Mouse (Mus musculus) hindbrain, embryonic 14.5 days (tissue): ENCODE measurements around the gene Myo9a. TPM values are rescaled to one million over a fixed set of nuclear protein-coding genes. Genes with fewer than 3 reads are reported as not detected.
"Not testable (repeated sequence)": the region's sequence is repeated elsewhere in the genome, so short reads cannot be mapped to it uniquely, and the experiment has no call there.

Source experiments
- ATAC-seq: fragments of 200-750 bp; cut with Nextera tagmentation; 2 replicates; pipeline ENCODE4 v1.8.0; 2017; ENCODE audit warnings: moderate number of reproducible peaks, mild to moderate bottlenecking, moderate TSS enrichment, moderate library complexity; ENCODE audit not compliant: low FRiP score
- DNase-seq: peaks from one replicate; pipeline ENCODE4 v3.0.0-alpha.2; 2015; ENCODE audit warnings: low spot score
- H3K27ac ChIP-seq: fragments of 300-500 bp; sonication (generic); 2 replicates; pipeline ENCODE4 v1.5.1; 2014; ENCODE audit warnings: mild to moderate bottlenecking, moderate library complexity
- H3K27me3 ChIP-seq: fragments of 300-500 bp; sonication (generic); 2 replicates; pipeline ENCODE4 v1.6.1; 2014; ENCODE audit warnings: mild to moderate bottlenecking, low read length, mixed read lengths; ENCODE audit not compliant: control insufficient read depth, insufficient read depth
- H3K36me3 ChIP-seq: fragments of 300-500 bp; sonication (generic); replicated peaks from 2 replicates; pipeline ENCODE4 v1.6.1; 2014; ENCODE audit not compliant: control insufficient read depth, insufficient read depth
- H3K4me1 ChIP-seq: fragments of 300-500 bp; sonication (generic); replicated peaks from 2 replicates; pipeline ENCODE4 v1.6.1; 2014; ENCODE audit warnings: antibody characterized with exemption, low read length, mixed read lengths; ENCODE audit not compliant: control insufficient read depth, insufficient read depth
- H3K4me2 ChIP-seq: fragments of 300-500 bp; sonication (generic); replicated peaks from 2 replicates; pipeline ENCODE4 v1.6.1; 2014; ENCODE audit warnings: mild to moderate bottlenecking, moderate library complexity
- H3K4me3 ChIP-seq: fragments of 300-500 bp; sonication (generic); replicated peaks from 2 replicates; pipeline ENCODE4 v1.5.1; 2014; ENCODE audit warnings: mild to moderate bottlenecking, low read length
- H3K9ac ChIP-seq: fragments of 300-500 bp; sonication (generic); 2 replicates; pipeline ENCODE4 v1.6.1; 2014
- H3K9me3 ChIP-seq: fragments of 300-500 bp; sonication (generic); 2 replicates; pipeline ENCODE4 v1.6.1; 2016; ENCODE audit warnings: low read length; ENCODE audit not compliant: control insufficient read depth
- WGBS: fragments of 180-500 bp; shearing (Covaris S2); extraction: QIAGEN DNeasy Blood & Tissue Kit; methylation state at CpG from one replicate; pipeline ENCODE4 v1.1.7; 2014; 5-methylcytosine and 5-hydroxymethylcytosine counted together
- polyA plus RNA-seq: library from polyadenylated mRNA; unstranded; fragments of >200 nt; fragmentation: Nextera tagmentation; extraction: Ambion mirVana; gene quantifications from 2 replicates; pipeline ENCODE4 v1.2.1, GENCODE M21; 2014

Gene Myo9a
- polyA plus RNA-seq, 1 experiment from 2014 or later, result 29.9 TPM

DNA sequence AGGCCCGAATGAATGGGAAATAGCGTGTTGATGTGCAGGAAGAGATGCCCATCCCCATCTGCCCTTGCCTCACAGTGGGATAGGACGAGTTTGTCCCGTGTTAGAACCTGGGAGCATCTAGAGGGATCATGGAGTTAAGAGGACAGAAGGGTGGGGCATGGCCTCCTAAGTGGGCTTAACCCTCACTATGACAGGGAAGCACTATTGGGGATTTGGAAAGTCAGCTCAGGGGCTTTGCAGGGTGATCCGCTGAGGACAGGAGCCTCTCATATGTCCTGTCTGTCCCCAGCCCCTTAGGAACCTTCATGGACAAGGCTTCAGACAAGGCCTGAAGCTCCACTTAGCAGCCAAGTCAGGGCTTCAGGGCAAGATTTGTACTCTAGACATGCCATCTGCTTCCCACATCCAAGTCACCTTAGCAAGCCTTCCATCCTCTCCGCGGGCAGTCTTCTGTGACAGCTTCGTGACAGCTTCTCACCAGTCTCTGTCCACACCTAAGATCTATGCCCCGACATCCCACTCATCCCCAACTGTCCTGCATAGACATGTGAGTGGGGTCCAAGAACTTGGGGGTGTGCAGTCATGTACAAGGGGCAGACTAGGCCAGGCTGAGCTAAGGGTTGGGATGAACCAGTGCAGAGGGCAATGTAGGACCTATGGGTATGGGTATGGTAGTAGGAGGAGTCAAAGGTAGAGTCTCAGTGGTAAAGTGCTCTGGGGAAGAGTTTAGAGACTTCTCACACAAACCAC, 200.5 kb downstream of the Myo9a start:
- no peak overlapping the region for H3K27ac ChIP-seq
- no peaks in the 10 kb centered on the region for H3K36me3 ChIP-seq
- no peaks in the 10 kb centered on the region for H3K9me3 ChIP-seq
- H3K4me2 ChIP-seq, result no peak overlapping the region
- H3K9ac ChIP-seq, result no peak overlapping the region
- ATAC-seq, result no peak
- no peak overlapping the region for H3K4me3 ChIP-seq
- DNase-seq, result no peak
- 91% methylated on average over 9 of the region's 9 CpGs for WGBS
- no peaks in the 10 kb centered on the region for H3K4me1 ChIP-seq
- no peaks in the 10 kb centered on the region for H3K27me3 ChIP-seq

DNA sequence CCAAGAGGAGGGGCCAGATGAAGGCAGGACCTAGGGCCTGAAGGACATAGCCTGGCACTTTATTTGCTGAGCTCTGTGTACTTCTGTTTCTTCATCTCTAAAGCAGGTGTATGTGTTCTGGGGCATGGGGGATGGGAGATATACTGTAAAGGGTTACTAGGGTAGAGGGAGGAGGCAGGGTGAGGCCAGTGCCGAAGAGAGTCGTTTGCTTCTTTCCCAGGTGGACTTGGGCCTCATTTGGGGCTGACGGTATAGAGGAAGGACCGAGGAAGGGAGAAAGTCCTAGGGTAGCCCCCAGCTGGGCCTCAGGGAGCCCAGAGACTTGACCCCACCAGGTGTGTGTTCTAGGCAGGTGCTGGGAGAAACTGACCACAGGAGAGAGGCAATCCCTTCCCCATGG, 201.2 kb downstream of the Myo9a start:
- 90% methylated on average over 4 of the region's 4 CpGs for WGBS
- no peaks in the 10 kb centered on the region for H3K4me1 ChIP-seq
- no peak for ATAC-seq

DNA sequence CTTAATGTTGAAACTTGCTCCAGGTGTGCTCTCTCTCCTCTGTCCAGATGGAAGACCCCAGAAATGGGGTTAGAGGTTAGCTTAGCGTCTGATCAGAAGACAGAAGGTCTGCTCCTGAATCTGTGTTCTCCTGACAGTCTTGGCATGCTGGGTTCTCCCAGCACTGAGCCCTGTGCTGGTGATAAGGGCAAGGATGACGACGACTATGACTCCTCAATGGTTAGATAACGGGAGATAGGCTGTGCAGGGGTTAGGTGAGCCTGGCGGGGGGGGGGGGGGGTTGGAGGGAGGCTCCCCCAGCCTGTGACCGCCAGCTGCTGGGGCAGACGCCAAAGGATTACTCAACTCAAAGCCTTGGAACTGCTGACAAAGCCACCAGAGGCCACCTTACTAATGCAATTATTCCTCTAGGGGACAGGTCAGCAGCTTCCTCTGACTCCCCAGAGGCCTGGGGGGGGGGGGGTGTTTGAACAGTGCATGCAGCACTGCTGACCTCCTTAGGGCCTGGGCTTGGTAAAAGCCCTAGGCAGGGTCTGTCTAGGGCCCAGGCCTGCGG, 201.9 kb downstream of the Myo9a start:
- 61% methylated on average over 6 of the region's 8 CpGs for WGBS
- no peak overlapping the region for H3K9ac ChIP-seq
- no peaks in the 10 kb centered on the region for H3K4me1 ChIP-seq
- ATAC-seq, result no peak
- no peak for DNase-seq
- no peak overlapping the region for H3K4me2 ChIP-seq
- no peaks in the 10 kb centered on the region for H3K36me3 ChIP-seq
- H3K4me3 ChIP-seq, result no peak overlapping the region
- no peak overlapping the region for H3K27ac ChIP-seq
- H3K9me3 ChIP-seq, result no peaks in the 10 kb centered on the region
- H3K27me3 ChIP-seq, result no peaks in the 10 kb centered on the region

More for the DNA sequence above, 201.2 kb downstream of the Myo9a start:
- no peak overlapping the region for H3K9ac ChIP-seq
- H3K4me3 ChIP-seq, result no peak overlapping the region
- H3K9me3 ChIP-seq, result no peaks in the 10 kb centered on the region
- no peak overlapping the region for H3K4me2 ChIP-seq
- no peaks in the 10 kb centered on the region for H3K36me3 ChIP-seq
- no peak overlapping the region for H3K27ac ChIP-seq
- no peaks in the 10 kb centered on the region for H3K27me3 ChIP-seq
- DNase-seq, result no peak

DNA sequence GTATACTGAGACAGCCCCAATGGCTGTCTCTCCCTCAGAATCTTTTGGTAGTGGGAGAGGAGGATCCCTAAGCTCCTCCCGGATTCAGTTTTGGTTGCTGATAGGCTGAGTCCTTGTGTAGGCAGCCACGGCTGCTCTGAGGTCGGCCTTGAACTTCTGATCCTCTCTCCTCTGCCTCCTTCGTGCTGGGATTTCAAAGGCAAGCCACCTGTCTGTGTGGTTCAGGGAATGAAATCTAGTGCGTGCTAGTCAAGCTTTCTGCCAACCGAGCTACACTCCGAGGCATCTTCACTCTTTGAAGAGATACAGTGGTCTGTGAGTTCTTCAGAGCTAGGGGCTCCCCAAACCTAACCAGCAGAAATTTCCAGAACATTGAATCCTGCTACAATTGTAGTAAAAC, 202.9 kb downstream of the Myo9a start:
- Histone ChIP-seq H3K4me3 (no peak overlapping the region), H3K9ac (no peak overlapping the region), H3K36me3 (no peaks in the 10 kb centered on the region), H3K9me3 (no peaks in the 10 kb centered on the region), H3K27ac (no peak overlapping the region), H3K27me3 (no peaks in the 10 kb centered on the region), H3K4me1 (no peaks in the 10 kb centered on the region), H3K4me2 (no peak overlapping the region)
- ATAC-seq (no peak), DNase-seq (no peak)
- 87% methylated on average over 7 of the region's 7 CpGs for whole genome bisulfite sequencing

DNA sequence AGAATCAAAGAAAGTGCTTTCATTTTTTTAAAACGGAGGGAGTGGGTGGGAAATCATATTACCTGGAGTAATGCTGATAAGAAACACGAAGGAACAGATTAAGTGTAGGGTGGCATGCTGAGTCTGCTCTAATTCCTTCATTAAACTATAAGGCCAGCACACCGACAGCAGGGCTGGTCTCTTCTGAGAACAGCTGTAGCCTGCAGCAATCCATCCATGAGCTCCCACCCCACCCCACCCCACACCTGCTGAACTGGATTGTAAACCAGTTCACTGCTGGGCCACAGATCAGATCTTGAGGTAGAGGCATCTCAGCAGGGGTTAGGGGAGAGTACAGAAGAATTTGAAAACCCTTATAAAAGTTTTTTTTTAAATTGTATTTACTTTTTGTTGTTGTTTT, 204.5 kb downstream of the Myo9a start:
- Histone ChIP-seq H3K9me3 (no peaks in the 10 kb centered on the region), H3K4me2 (no peak overlapping the region), H3K4me3 (no peak overlapping the region), H3K36me3 (no peaks in the 10 kb centered on the region), H3K27ac (no peak overlapping the region), H3K9ac (no peak overlapping the region), H3K4me1 (no peaks in the 10 kb centered on the region), H3K27me3 (no peaks in the 10 kb centered on the region)
- no peak for ATAC-seq
- no peak for DNase-seq
- 63% methylated on average over 3 of the region's 3 CpGs for WGBS

DNA sequence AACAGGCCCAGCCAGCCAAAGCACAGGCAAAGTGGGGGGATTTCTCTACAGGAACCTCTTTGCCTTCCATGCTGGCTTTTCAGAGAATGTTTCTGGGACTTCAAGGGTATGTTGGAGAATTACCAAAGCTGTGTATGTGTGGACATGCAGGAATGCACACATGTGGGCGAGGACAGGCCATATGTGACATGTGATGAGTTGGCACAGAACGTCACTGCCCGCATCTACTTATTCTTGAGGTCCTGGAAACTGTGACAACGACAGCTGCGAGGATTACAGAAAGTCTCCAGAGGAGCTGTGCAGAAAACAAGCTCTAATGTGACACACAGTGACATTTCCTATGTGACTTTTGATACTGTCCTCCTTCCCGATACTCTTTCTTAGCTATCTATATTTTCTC, 205.0 kb downstream of the Myo9a start:
- no peaks in the 10 kb centered on the region for H3K4me1 ChIP-seq
- no peaks in the 10 kb centered on the region for H3K36me3 ChIP-seq
- ATAC-seq (no peak), DNase-seq (no peak)
- WGBS, result 70% methylated on average over 6 of the region's 6 CpGs
- no peak overlapping the region for H3K9ac ChIP-seq
- H3K27ac ChIP-seq, result no peak overlapping the region
- H3K9me3 ChIP-seq, result no peaks in the 10 kb centered on the region
- no peak overlapping the region for H3K4me3 ChIP-seq
- no peaks in the 10 kb centered on the region for H3K27me3 ChIP-seq
- H3K4me2 ChIP-seq, result no peak overlapping the region

DNA sequence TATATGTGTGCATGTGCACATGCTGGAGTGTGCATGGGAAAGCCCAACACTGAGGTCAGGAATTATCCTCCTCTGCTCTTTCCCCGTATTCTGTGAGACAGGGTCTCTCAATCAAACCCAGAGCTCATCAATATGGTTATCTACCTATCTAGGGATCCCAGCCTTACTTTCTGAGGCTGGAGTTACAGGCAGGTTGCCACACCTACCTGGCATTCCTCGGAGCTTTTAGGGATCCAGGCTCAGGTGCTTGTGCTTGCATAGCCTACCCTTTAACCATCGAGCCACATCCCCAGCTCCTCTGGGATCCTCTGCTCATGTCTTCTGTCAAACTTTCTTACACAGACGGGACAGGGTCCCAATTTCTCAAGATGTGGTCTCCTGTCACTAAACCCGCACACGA, 205.8 kb downstream of the Myo9a start:
- H3K9ac ChIP-seq, result no peak overlapping the region
- no peak for DNase-seq
- 44% methylated on average over 6 of the region's 6 CpGs for WGBS
- no peaks in the 10 kb centered on the region for H3K9me3 ChIP-seq
- H3K27ac ChIP-seq, result no peak overlapping the region
- H3K27me3 ChIP-seq, result no peaks in the 10 kb centered on the region
- no peak overlapping the region for H3K4me3 ChIP-seq
- H3K4me2 ChIP-seq, result no peak overlapping the region
- no peaks in the 10 kb centered on the region for H3K4me1 ChIP-seq
- ATAC-seq, result no peak
- H3K36me3 ChIP-seq, result no peaks in the 10 kb centered on the region

DNA sequence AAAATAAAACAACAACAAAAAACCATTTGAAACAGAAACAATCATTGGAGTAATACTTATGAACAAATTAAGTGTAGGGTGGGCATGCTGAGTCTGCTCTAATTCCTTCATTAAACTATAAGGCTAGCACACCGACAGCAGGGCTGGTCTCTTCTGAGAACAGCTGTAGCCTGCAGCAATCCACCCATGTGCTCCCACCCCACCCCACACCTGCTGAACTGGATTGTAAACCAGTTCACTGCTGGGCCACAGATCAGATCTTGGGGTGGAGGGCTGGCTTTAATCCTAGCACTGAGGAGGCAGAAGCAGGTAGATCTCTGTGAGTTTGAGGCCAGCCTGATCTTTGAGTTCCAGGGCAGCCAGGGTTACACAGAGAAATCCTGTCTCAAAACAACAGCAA, 207.4 kb downstream of the Myo9a start:
- not testable (repeated sequence) for ATAC-seq, DNase-seq
- 61% methylated on average over 1 of the region's 1 CpGs for WGBS

DNA sequence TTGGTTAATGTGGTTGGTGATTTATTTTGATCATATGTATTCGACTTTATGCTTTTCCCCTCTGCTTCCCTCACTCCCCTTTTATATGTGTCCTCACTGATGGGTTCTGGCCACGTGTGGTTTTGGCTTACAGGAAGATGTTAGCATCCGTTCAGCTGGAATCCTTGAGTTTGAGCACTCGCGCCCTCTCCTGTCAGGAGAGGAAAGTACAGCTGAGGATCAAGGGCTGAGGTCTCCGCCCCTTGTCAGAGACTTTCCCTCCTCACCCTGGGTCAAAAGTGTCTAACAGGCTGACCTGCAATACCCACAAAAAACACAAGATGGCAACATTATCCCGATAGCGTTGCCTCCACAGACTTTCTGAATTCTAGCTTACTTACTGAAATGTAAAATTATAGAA, 208.6 kb downstream of the Myo9a start:
- ATAC-seq (peak; percentile 46; the same call in 1 of the 2 replicates), DNase-seq (peak; percentile 93)

More for the DNA sequence above, 207.4 kb downstream of the Myo9a start:
- H3K4me1 ChIP-seq, H3K27me3 ChIP-seq, H3K27ac ChIP-seq, H3K9ac ChIP-seq, H3K36me3 ChIP-seq, H3K9me3 ChIP-seq, H3K4me2 ChIP-seq, H3K4me3 ChIP-seq: not testable (repeated sequence)

More for the DNA sequence above, 208.6 kb downstream of the Myo9a start:
- H3K4me1 ChIP-seq, result no peaks in the 10 kb centered on the region
- H3K27ac ChIP-seq, result no peak overlapping the region
- H3K27me3 ChIP-seq, result no peaks in the 10 kb centered on the region
- no peaks in the 10 kb centered on the region for H3K36me3 ChIP-seq
- H3K4me3 ChIP-seq, result no peak overlapping the region
- no peak overlapping the region for H3K4me2 ChIP-seq
- no peaks in the 10 kb centered on the region for H3K9me3 ChIP-seq
- no peak overlapping the region for H3K9ac ChIP-seq
- 3% methylated on average over 8 of the region's 8 CpGs for WGBS
